Mouse (Mus musculus) heart, postnatal 0 days (tissue): ENCODE measurements around the gene Mmp25.

Experiments used
- CTCF ChIP-seq: IDR thresholded peaks from 2 replicates; pipeline ENCODE4 v1.5.1; 2016; ENCODE audit warnings: antibody characterized with exemption, control low read depth, low read depth
- EP300 ChIP-seq: IDR thresholded peaks from 2 replicates; pipeline ENCODE4 v1.6.1; 2016; ENCODE audit warnings: antibody characterized with exemption, low read depth

DNA sequence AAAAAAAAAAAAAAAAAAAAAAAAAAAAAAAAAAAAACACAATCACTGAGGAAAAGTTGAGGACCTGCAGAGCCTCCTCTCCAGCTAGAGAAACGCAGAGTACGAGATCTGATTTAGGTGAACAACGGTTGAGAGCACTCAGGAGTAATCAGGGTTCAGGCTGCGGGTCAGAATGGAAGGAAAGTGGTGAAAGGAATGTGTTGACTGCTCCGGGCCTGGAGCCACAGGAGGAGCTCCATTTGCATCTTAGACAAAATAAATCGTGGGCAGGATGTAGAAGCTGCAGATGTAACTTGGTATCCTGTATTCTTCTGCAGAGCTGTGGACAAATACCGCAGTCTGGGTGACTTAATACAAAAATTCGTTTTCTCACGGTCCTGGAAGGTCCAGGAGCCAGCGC, 817 bp upstream of the Mmp25 start:
- TF ChIP-seq CTCF (no peak), EP300 (no peak)
